Mouse (Mus musculus): ENCODE measurements at regions not wholly inside any gene's neighbourhood (a gene's known extent, or its start where the extent isn't known, plus 50 kb on each side); places are given as distances from the start of the nearest gene placed in this dataset.

DNA sequence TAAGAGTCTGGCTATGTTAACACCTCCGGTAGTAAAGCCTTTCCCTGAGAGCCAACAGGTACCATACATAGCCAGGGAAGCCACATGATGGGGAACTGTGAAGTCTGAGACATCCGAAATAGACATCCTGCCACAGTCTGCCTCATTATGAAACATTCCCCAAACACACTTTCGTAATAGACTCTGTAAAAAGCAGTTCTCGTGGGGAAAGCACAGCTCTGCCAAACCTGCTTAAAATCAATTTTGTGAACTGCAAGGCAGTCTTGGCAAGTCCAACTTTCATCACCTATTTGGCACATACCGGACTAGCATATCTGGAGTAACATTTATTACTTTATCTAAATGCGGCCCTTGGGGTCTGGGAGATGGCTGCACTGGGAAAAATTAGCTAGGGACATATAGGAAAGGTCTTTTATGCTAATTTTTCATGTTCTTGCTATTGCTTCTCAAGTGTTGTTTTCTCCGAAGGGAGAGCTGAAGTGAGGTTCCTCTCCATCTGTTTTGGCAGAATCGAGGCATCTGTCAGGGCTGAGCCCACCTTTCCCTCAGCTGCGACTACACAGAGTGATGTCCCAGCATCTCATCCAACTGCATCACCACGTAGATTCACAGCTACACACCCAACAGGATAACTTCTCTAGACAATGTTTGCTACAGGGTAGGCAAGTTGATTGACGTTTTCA, 86.8 kb upstream of the Phactr1 start:
- no peak for DNase-seq

DNA sequence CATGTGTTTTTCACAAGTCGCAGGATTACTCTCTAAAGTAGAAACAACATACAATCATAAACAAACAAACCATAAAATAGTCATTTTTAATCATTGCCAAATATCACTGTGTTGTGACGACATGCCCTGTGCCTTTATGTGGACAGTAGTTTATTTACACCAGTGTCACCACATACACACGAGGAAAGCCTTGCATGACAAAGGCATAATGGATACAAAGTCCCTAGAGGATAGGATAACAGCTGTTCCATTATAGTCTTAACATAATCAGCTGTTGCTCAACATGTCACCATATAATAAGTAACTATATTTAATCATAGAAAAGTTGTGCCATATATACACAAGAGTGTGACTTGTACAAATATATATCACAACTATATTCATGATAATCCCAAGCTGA, 85.2 kb upstream of the Phactr1 start:
- no peak for DNase-seq

- no peak for DNase-seq
These were observed 82.6 kb upstream of the Phactr1 start for GRCm38 (mm10) chr13:42597781-42598180.

- DNase-seq, result no peak
These were observed 77.1 kb upstream of the Phactr1 start for GRCm38 (mm10) chr13:42603308-42603707.

- no peak for DNase-seq
These were observed 72.7 kb upstream of the Phactr1 start for GRCm38 (mm10) chr13:42607735-42608134.

- peak; percentile 5 for DNase-seq
These were observed 71.5 kb upstream of the Phactr1 start for GRCm38 (mm10) chr13:42608963-42609362.

- DNase-seq, result no peak
These were observed 67.1 kb upstream of the Phactr1 start for GRCm38 (mm10) chr13:42613326-42613725.

- no peak for DNase-seq
These were observed 64.6 kb upstream of the Phactr1 start for GRCm38 (mm10) chr13:42615826-42616225.

DNA sequence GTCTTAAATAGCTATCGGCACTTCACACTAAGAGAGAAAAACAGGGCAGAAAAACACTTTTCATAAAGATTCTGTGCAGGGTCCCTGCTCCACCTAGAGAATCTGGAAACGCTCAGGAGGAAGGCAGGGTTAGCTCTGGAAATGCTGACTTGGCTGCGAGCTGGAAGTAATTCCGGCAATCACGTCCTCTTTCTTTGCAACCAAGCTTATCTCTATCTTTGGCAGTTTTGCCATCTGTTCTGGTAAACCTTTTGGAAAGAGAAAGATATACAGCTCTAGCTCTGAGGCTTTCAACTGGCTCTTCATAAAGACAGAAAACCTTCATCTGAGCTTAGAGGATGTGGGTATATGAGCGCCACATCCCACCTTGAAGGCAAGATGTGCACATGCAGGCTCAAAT, 63.2 kb upstream of the Phactr1 start:
- DNase-seq, result no peak

DNA sequence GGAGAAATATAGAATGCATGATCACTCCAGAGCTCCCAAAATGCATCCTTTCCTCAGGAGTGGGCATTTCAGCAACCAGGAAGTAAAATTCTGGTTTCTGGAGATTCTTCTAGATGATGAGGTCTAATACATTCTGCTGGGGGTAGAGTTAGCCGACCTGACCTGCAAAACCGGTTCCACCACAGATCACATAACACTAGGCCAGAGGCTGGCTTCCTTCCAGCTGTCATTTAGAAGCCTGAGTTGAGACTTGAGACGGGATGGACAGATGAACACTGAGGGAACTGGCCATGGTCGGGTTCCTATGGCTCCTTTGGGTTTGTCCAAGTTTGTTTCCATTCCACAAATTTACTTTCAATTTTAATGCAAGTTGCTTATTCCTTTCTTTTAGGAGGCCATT, 62.6 kb upstream of the Phactr1 start:
- DNase-seq, result no peak

DNA sequence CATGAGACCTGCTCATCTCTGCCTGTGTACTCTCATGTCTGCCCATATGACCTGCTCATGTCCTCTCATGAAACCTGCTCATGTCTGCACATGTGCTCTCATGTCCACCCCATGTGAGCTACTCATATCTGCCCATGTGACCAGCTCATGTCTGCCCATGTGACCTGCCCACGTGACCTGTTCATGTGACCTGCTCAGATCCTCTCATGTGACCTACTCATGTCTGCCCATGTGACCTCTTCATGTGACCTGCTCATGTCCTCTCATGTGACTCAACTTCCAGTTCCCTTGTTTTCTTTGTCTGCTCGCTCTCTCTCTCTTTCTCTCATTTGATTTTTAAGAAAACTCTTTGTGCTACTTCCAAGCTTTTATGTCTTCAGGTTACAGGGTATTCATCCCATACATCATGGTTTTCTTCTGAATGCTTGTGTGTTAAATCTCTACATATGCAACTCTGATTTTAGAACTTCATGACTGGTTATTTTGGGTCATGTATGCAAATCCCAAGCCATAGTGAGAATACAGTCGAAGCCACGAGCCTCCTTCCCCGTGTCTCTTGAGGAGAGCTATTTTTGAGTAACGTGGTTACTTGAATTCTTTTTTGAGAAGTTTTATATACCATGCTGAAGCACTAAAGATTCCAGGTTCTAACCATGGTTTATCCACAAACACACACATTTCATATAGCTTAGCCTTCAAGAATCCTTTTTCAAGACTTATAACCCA, 60.7 kb upstream of the Phactr1 start:
- DNase-seq, result no peak

DNA sequence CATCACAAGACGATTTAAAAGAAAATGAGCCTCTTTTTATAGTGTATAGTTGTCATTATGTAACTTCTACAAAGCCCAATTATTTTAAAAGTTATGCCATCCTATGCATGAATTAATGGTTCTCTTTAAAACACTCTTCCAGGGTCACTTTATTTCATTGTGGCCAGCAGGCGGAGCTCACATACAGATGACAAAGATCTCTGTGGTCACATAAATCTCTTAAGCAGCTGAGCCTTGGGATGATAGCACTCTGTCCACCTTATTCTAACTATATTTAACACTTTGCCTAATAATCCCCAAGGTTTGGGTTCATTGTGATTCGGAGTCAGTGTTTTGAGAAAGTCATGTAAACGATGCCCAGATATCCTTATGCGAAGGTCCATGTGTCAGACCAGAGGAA, 56.9 kb upstream of the Phactr1 start:
- peak; percentile 50 for DNase-seq

Data from cerebellum, adult 9-10 months (tissue).